Mouse (Mus musculus) erythroblast, embryonic 14.5 days (primary cell): ENCODE measurements around the gene Dcaf12.

Source experiments
- GATA1 ChIP-seq: IDR thresholded peaks from 2 replicates; pipeline ENCODE4 v1.6.1; 2012; ENCODE audit warnings: low read length, inconsistent platforms, mixed read lengths
- TAL1 ChIP-seq: IDR thresholded peaks from 3 replicates; pipeline ENCODE4 v1.6.1; 2012; ENCODE audit warnings: low read length, inconsistent platforms, mixed read lengths

- TF ChIP-seq GATA1 (no peak), TAL1 (0 out of 3 replicates have a peak, but pooled peaks have one; percentile 12)
Measured at GRCm38 (mm10) chr4:41352758-41353157, 38.1 kb upstream of the Dcaf12 start.
